In the genomic region with DNA sequence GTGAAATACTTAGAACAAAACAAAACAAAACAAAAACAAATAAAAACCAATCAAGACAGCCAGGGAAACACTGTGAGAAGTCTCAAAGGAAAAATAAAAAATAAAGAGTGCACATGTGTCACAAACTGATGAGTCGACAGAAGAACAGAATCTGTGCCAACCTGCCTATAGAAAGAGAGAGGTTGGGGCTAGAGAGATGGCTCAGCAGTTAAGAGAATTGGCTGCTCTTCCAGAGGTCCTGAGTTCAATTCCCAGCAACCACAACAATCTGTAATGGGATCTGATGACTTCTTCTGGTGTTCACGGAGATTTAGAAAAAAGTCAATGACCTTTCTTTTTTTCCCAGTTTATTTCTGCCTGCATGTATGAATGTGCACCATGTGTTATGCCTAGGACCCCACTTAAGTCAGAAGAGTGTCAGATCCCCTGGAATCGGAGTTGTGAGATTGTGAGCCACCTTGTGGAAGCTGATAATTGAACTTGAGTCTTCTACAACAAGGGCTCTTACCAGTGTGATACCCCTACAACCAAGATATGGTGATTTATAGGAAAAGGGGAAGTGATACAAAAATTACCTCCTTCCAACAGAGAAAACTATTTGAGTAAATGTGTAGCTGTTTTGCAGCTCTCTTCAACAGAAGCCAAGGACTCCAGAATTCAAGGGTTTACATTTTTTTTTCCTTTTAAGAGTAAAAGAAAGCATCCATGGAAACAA, we compare ENCODE assay signal across 16 mouse cellular contexts. TPM values are rescaled to one million over a fixed set of nuclear protein-coding genes. Genes with fewer than 3 reads are reported as not detected.
DNase-seq lines count a peak whose midpoint lies in the region; ATAC-seq lines count a peak whose summit lies in the region.
"Had no signal": no experiment of that assay in that cellular context is flagged by ENCODE, and none has a peak within 500 bp of the region (broad histone marks: within the 10 kb centered on the region; RNA-seq: fewer than 3 reads in every experiment).

No protein-coding gene starts in this region.

- DNase-seq in 416B (ENCODE audit: low read depth), result peak; percentile 38
- DNase-seq in MEL-GATA-1-ER (ENCODE audit: extremely low read depth, low read depth), result peak; percentile 82
- no peak for DNase-seq in gastrocnemius, adult 18-20 months (ENCODE audit: low spot score)
- DNase-seq in left cerebral cortex, postnatal 10 days (ENCODE audit: extremely low spot score in 1 of 2, low spot score in 2 of 2), result no peak
- DNase-seq: cerebellum, postnatal 14 days; layer of hippocampus, adult 9-11 months; right cerebral cortex, postnatal 14 days; thymus, postnatal 14 days had no signal

- peak overlapping the region; percentile 36; the same call in 1 of the 2 replicates for H3K27ac ChIP-seq in intestine, embryonic 16.5 days (ENCODE audit: low read length)
- no peak overlapping the region for H3K27ac ChIP-seq in intestine, embryonic 15.5 days
- peak overlapping the region; percentile 96 for H3K27ac ChIP-seq in liver, embryonic 15.5 days (replicated peaks)
- no peak overlapping the region for H3K27ac ChIP-seq in forebrain, embryonic 13.5 days
- H3K27ac ChIP-seq: hindbrain, embryonic 15.5 days had no signal

- no peak overlapping the region for H3K4me3 ChIP-seq in intestine, embryonic 16.5 days (ENCODE audit: low read length)
- H3K4me3 ChIP-seq in intestine, embryonic 15.5 days (replicated peaks), result no peak overlapping the region
- H3K4me3 ChIP-seq in liver, embryonic 15.5 days (replicated peaks), result no peak overlapping the region
- H3K4me3 ChIP-seq in forebrain, embryonic 13.5 days, result no peak overlapping the region
- H3K4me3 ChIP-seq: embryonic facial prominence, embryonic 12.5 days; hindbrain, embryonic 15.5 days had no signal

- H3K27me3 ChIP-seq in intestine, embryonic 16.5 days (replicated peaks; ENCODE audit: control insufficient read depth, insufficient read depth, low read length), result no peaks in the 10 kb centered on the region
- no peaks in the 10 kb centered on the region for H3K27me3 ChIP-seq in intestine, embryonic 15.5 days (replicated peaks)
- H3K27me3 ChIP-seq in liver, embryonic 15.5 days, result no peaks in the 10 kb centered on the region
- H3K27me3 ChIP-seq in forebrain, embryonic 13.5 days, result no peaks in the 10 kb centered on the region
- H3K27me3 ChIP-seq: embryonic facial prominence, embryonic 12.5 days; hindbrain, embryonic 15.5 days had no signal

- no peak overlapping the region for H3K9ac ChIP-seq in intestine, embryonic 16.5 days (ENCODE audit: low read depth, low read length)
- no peak overlapping the region for H3K9ac ChIP-seq in intestine, embryonic 15.5 days
- H3K9ac ChIP-seq in liver, embryonic 15.5 days, result peak overlapping the region; percentile 96
- no peak overlapping the region for H3K9ac ChIP-seq in forebrain, embryonic 13.5 days
- H3K9ac ChIP-seq: embryonic facial prominence, embryonic 12.5 days; hindbrain, embryonic 15.5 days had no signal

- H3K36me3 ChIP-seq in intestine, embryonic 16.5 days (ENCODE audit: control insufficient read depth, insufficient read depth, low read length), result no peaks in the 10 kb centered on the region
- no peaks in the 10 kb centered on the region for H3K36me3 ChIP-seq in intestine, embryonic 15.5 days
- peaks cover 20% of the 10 kb centered on the region for H3K36me3 ChIP-seq in liver, embryonic 15.5 days (replicated peaks)
- peaks cover 5% of the 10 kb centered on the region; the same call in 1 of the 2 replicates for H3K36me3 ChIP-seq in forebrain, embryonic 13.5 days (ENCODE audit: poor library complexity, severe bottlenecking)
- H3K36me3 ChIP-seq: embryonic facial prominence, embryonic 12.5 days; hindbrain, embryonic 15.5 days had no signal

- peaks cover 51% of the 10 kb centered on the region for H3K4me1 ChIP-seq in intestine, embryonic 16.5 days (ENCODE audit: control insufficient read depth, insufficient read depth, low read length)
- peaks cover 32% of the 10 kb centered on the region for H3K4me1 ChIP-seq in intestine, embryonic 15.5 days (replicated peaks)
- H3K4me1 ChIP-seq in liver, embryonic 15.5 days (replicated peaks), result peaks cover 84% of the 10 kb centered on the region
- peaks cover 46% of the 10 kb centered on the region for H3K4me1 ChIP-seq in forebrain, embryonic 13.5 days

- no peaks in the 10 kb centered on the region for H3K9me3 ChIP-seq in intestine, embryonic 16.5 days (ENCODE audit: control insufficient read depth, low read length)
- H3K9me3 ChIP-seq in intestine, embryonic 15.5 days, result no peaks in the 10 kb centered on the region
- no peaks in the 10 kb centered on the region for H3K9me3 ChIP-seq in liver, embryonic 15.5 days (replicated peaks)
- H3K9me3 ChIP-seq in forebrain, embryonic 13.5 days (replicated peaks), result no peaks in the 10 kb centered on the region
- H3K9me3 ChIP-seq: embryonic facial prominence, embryonic 12.5 days; hindbrain, embryonic 15.5 days had no signal

- ATAC-seq in intestine, embryonic 16.5 days, result no peak
- no peak for ATAC-seq in intestine, embryonic 15.5 days
- ATAC-seq in liver, embryonic 15.5 days (ENCODE audit: insufficient read depth), result no peak
- ATAC-seq in forebrain, embryonic 13.5 days, result no peak
- ATAC-seq: lung, postnatal 0 days had no signal

- H3K4me2 ChIP-seq in intestine, embryonic 16.5 days (ENCODE audit: low read depth, low read length), result no peak overlapping the region
- H3K4me2 ChIP-seq in intestine, embryonic 15.5 days (replicated peaks), result no peak overlapping the region
- peak overlapping the region; percentile 95 for H3K4me2 ChIP-seq in liver, embryonic 15.5 days
- H3K4me2 ChIP-seq in forebrain, embryonic 13.5 days, result no peak overlapping the region
- H3K4me2 ChIP-seq: midbrain, embryonic 11.5 days had no signal

- WGBS in intestine, embryonic 16.5 days, result 76% methylated on average over 3 of the region's 3 CpGs
- 79% methylated on average over 3 of the region's 3 CpGs for WGBS in intestine, embryonic 15.5 days
- 41% methylated on average over 3 of the region's 3 CpGs for WGBS in liver, embryonic 15.5 days (ENCODE audit: insufficient replicate concordance)
- 84% methylated on average over 3 of the region's 3 CpGs for WGBS in forebrain, embryonic 13.5 days

- intact Hi-C loops in left cerebral cortex, postnatal 10 days (cut with DNase I), result no loop called here

RNA-seq across cellular contexts. Expression of a gene that starts 6.0 kb away (rescaled TPM):
- polyA plus RNA-seq in intestine, embryonic 16.5 days (2015; fragmentation: Nextera tagmentation; extraction: Ambion mirVana), result 16.6 and 17.0 TPM in 2 replicates
- 22.8 and 23.2 TPM in 2 replicates for polyA plus RNA-seq in intestine, embryonic 15.5 days (2015; fragmentation: Nextera tagmentation; extraction: Ambion mirVana)
- polyA plus RNA-seq in liver, embryonic 15.5 days (2015; fragmentation: Nextera tagmentation; extraction: Ambion mirVana), result 11.7 and 13.1 TPM in 2 replicates
- polyA plus RNA-seq in forebrain, embryonic 13.5 days (2015; fragmentation: Nextera tagmentation; extraction: Ambion mirVana), result 33.4 and 35.7 TPM in 2 replicates
- total RNA-seq in gastrocnemius, adult 18-20 months (2021), result 10 to 100 TPM; 15.3 to 19.4 TPM
- 10 to 100 TPM; 56.0 to 56.3 TPM for total RNA-seq in left cerebral cortex, postnatal 10 days (2021)

RNA-seq across cellular contexts. Expression of a gene that starts 6.1 kb away (rescaled TPM):
- polyA plus RNA-seq in intestine, embryonic 16.5 days (2015; fragmentation: Nextera tagmentation; extraction: Ambion mirVana), result 51.1 and 54.4 TPM in 2 replicates
- polyA plus RNA-seq in intestine, embryonic 15.5 days (2015; fragmentation: Nextera tagmentation; extraction: Ambion mirVana), result 52.6 and 55.1 TPM in 2 replicates
- 117 TPM in 2 replicates for polyA plus RNA-seq in liver, embryonic 15.5 days (2015; fragmentation: Nextera tagmentation; extraction: Ambion mirVana)
- 55.3 and 56.3 TPM in 2 replicates for polyA plus RNA-seq in forebrain, embryonic 13.5 days (2015; fragmentation: Nextera tagmentation; extraction: Ambion mirVana)
- 10 to 100 TPM; 31.7 to 36.7 TPM for total RNA-seq in gastrocnemius, adult 18-20 months (2021)
- total RNA-seq in left cerebral cortex, postnatal 10 days (2021), result 10 to 100 TPM; 62.4 to 66.6 TPM

RNA-seq across cellular contexts. Expression of a gene that starts 21.3 kb away (rescaled TPM):
- 5.4 and 6.3 TPM in 2 replicates for polyA plus RNA-seq in intestine, embryonic 16.5 days (2015; fragmentation: Nextera tagmentation; extraction: Ambion mirVana)
- 2.3 and 4.6 TPM in 2 replicates for polyA plus RNA-seq in intestine, embryonic 15.5 days (2015; fragmentation: Nextera tagmentation; extraction: Ambion mirVana)
- polyA plus RNA-seq in liver, embryonic 15.5 days (2015; fragmentation: Nextera tagmentation; extraction: Ambion mirVana), result 8.1 and 10.0 TPM in 2 replicates
- polyA plus RNA-seq in forebrain, embryonic 13.5 days (2015; fragmentation: Nextera tagmentation; extraction: Ambion mirVana), result 0.18 and 0.58 TPM in 2 replicates
- total RNA-seq in gastrocnemius, adult 18-20 months (2021), result not detected
- under 1 TPM; 0.28 to 0.77 TPM for total RNA-seq in left cerebral cortex, postnatal 10 days (2021)
- polyA plus RNA-seq: midbrain, embryonic 11.5 days had no signal

Comparison
In these comparisons a context has a peak if more than half of its experiments do, and no peak if none do; other contexts are left out.
1. H3K27ac ChIP-seq: peak in intestine, embryonic 16.5 days (single experiment) and liver, embryonic 15.5 days (single experiment); none in intestine, embryonic 15.5 days (single experiment) and forebrain, embryonic 13.5 days (single experiment).
2. DNase-seq: peak in 416B (single experiment) and MEL-GATA-1-ER (single experiment); none in gastrocnemius, adult 18-20 months (single experiment) and left cerebral cortex, postnatal 10 days (0 of 2).